Mouse (Mus musculus) thymus, adult 2 months (tissue): ENCODE measurements at regions not wholly inside any gene's neighbourhood (a gene's known extent, or its start where the extent isn't known, plus 50 kb on each side); places are given as distances from the start of the nearest gene placed in this dataset.

ENCODE experiments used
- CTCF ChIP-seq: fragments of 200-500 bp; IDR thresholded peaks from 2 replicates; pipeline ENCODE4 v1.5.1; 2012; ENCODE audit warnings: mild to moderate bottlenecking, control low read depth, low read length, moderate library complexity, borderline replicate concordance; ENCODE audit not compliant: control insufficient read depth, poor library complexity, insufficient read depth; ENCODE audit errors: extremely low read depth
- POLR2A ChIP-seq: fragments of 200-500 bp; IDR thresholded peaks from 2 replicates; pipeline ENCODE4 v1.6.1; 2012; ENCODE audit warnings: mild to moderate bottlenecking, low read length, control low read depth, moderate library complexity; ENCODE audit not compliant: control insufficient read depth, poor library complexity, insufficient read depth; ENCODE audit errors: extremely low read depth

DNA sequence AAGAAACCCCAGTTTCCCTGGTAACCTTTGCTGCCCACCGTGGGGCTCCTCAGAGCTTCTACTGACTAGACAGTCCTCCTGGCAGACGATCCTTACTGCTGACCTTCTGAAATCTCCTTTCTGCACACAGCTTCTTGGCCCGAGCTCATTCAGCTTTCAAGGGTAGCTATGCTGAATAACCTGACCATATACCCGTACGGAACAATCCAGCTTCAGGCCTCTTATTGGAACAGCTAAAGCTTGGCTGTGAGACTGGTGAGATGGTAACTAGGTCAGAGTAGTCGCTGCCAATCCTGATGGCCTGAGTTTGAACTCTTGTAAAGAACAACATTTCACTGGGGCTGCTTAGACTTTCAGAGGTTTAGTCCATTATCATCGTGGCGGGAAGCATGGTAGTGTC, 69.1 kb upstream of the Ankrd28 start:
- TF ChIP-seq POLR2A = no peak
- TF ChIP-seq CTCF = no peak
